Mouse (Mus musculus) hindbrain, embryonic 13.5 days (tissue): ENCODE measurements around the gene H2-Q6. TPM values are rescaled to one million over a fixed set of nuclear protein-coding genes. Genes with fewer than 3 reads are reported as not detected.
A peak's percentile ranks its signal among the peaks of the same experiment; 100 is the strongest.
"Not testable (repeated sequence)": the region's sequence is repeated elsewhere in the genome, so short reads cannot be mapped to it uniquely, and the experiment has no call there.

Experiments
- ATAC-seq: fragments of 200-750 bp; cut with Nextera tagmentation; 2 replicates; pipeline ENCODE4 v1.8.0; 2017; ENCODE audit warnings: moderate TSS enrichment; ENCODE audit not compliant: low FRiP score
- H3K27ac ChIP-seq: fragments of 300-500 bp; sonication (generic); 2 replicates; pipeline ENCODE4 v1.5.1; 2015; ENCODE audit warnings: inconsistent platforms, mild to moderate bottlenecking, moderate library complexity
- H3K27me3 ChIP-seq: fragments of 300-500 bp; sonication (generic); 2 replicates; pipeline ENCODE4 v1.6.1; 2015; ENCODE audit warnings: mild to moderate bottlenecking, inconsistent platforms
- H3K36me3 ChIP-seq: fragments of 300-500 bp; sonication (generic); 2 replicates; pipeline ENCODE4 v1.6.1; 2015; ENCODE audit warnings: mild to moderate bottlenecking, inconsistent platforms
- H3K4me1 ChIP-seq: fragments of 300-500 bp; sonication (generic); replicated peaks from 2 replicates; pipeline ENCODE4 v1.6.1; 2015; ENCODE audit warnings: inconsistent platforms
- H3K4me2 ChIP-seq: fragments of 300-500 bp; sonication (generic); 2 replicates; pipeline ENCODE4 v1.6.1; 2015; ENCODE audit warnings: inconsistent platforms, mild to moderate bottlenecking, moderate library complexity
- H3K4me3 ChIP-seq: fragments of 300-500 bp; sonication (generic); 2 replicates; pipeline ENCODE4 v1.5.1; 2015; ENCODE audit warnings: mild to moderate bottlenecking, inconsistent platforms
- H3K9ac ChIP-seq: fragments of 300-500 bp; sonication (generic); 2 replicates; pipeline ENCODE4 v1.6.1; 2015; ENCODE audit warnings: mild to moderate bottlenecking, inconsistent platforms
- H3K9me3 ChIP-seq: fragments of 300-500 bp; sonication (generic); 2 replicates; pipeline ENCODE4 v1.6.1; 2016; ENCODE audit warnings: inconsistent platforms
- WGBS: fragments of 180-500 bp; shearing (Covaris S2); methylation state at CpG from one replicate; pipeline ENCODE4 v1.1.7; 2015; 5-methylcytosine and 5-hydroxymethylcytosine counted together
- polyA plus RNA-seq: library from polyadenylated mRNA; unstranded; fragments of >200 nt; fragmentation: Nextera tagmentation; extraction: Ambion mirVana; gene quantifications from 2 replicates; pipeline ENCODE4 v1.2.1, GENCODE M21; 2015

H2-Q6 gene
- polyA plus RNA-seq, 1 experiment from 2014 or later = 0.34 TPM

GRCm38 (mm10) chr17:35420206-35420810, 4.3 kb upstream of the H2-Q6 start:
- not testable (repeated sequence) for H3K9ac ChIP-seq, H3K9me3 ChIP-seq, H3K36me3 ChIP-seq, H3K4me3 ChIP-seq, ATAC-seq, H3K4me1 ChIP-seq, H3K4me2 ChIP-seq, H3K27ac ChIP-seq
- WGBS = 15% methylated on average over 11 of the region's 11 CpGs
- H3K27me3 ChIP-seq = peaks cover 27% of the 10 kb centered on the region

- H3K27me3 ChIP-seq = peaks cover 37% of the 10 kb centered on the region
- not testable (repeated sequence) for ATAC-seq
Observed at GRCm38 (mm10) chr17:35421331-35421730, 3.3 kb upstream of the H2-Q6 start.

GRCm38 (mm10) chr17:35422360-35422759, 2.3 kb upstream of the H2-Q6 start:
- ATAC-seq, H3K9me3 ChIP-seq, H3K9ac ChIP-seq, H3K4me3 ChIP-seq, H3K27ac ChIP-seq, H3K4me2 ChIP-seq, H3K36me3 ChIP-seq: not testable (repeated sequence)
- Histone ChIP-seq H3K4me1 (peaks cover 12% of the 10 kb centered on the region), H3K27me3 (peaks cover 39% of the 10 kb centered on the region)
- WGBS = 88% methylated on average over 5 of the region's 5 CpGs

More at GRCm38 (mm10) chr17:35421331-35421730, 3.3 kb upstream of the H2-Q6 start:
- H3K9ac ChIP-seq, H3K9me3 ChIP-seq, H3K4me2 ChIP-seq, H3K27ac ChIP-seq, H3K36me3 ChIP-seq, H3K4me3 ChIP-seq: not testable (repeated sequence)
- H3K4me1 ChIP-seq = peaks cover 12% of the 10 kb centered on the region
- 90% methylated on average over 4 of the region's 4 CpGs for WGBS

GRCm38 (mm10) chr17:35423131-35423810, 1.4 kb upstream of the H2-Q6 start:
- not testable (repeated sequence) for H3K27ac ChIP-seq, H3K4me3 ChIP-seq, H3K9me3 ChIP-seq, ATAC-seq, H3K36me3 ChIP-seq, H3K4me2 ChIP-seq, H3K9ac ChIP-seq
- H3K27me3 ChIP-seq = peaks cover 40% of the 10 kb centered on the region
- 79% methylated on average over 3 of the region's 3 CpGs for WGBS
- H3K4me1 ChIP-seq = peaks cover 12% of the 10 kb centered on the region

- H3K27me3 ChIP-seq = peaks cover 45% of the 10 kb centered on the region
- H3K4me3 ChIP-seq, H3K9ac ChIP-seq, H3K9me3 ChIP-seq, H3K36me3 ChIP-seq, ATAC-seq, H3K27ac ChIP-seq, H3K4me2 ChIP-seq: not testable (repeated sequence)
- 85% methylated on average over 3 of the region's 3 CpGs for WGBS
- H3K4me1 ChIP-seq = peaks cover 12% of the 10 kb centered on the region
Observed at GRCm38 (mm10) chr17:35424106-35424505, 544 bp upstream of the H2-Q6 start.

GRCm38 (mm10) chr17:35425474-35425873, 824 bp downstream of the H2-Q6 start:
- peaks cover 45% of the 10 kb centered on the region for H3K27me3 ChIP-seq
- ATAC-seq = 0 out of 2 replicates have a peak, but pooled peaks have one; percentile 52
- H3K27ac ChIP-seq, H3K9ac ChIP-seq, H3K9me3 ChIP-seq, H3K36me3 ChIP-seq: not testable (repeated sequence)
- 10% methylated on average over 28 of the region's 28 CpGs for WGBS
- H3K4me2 ChIP-seq = peak overlapping the region; percentile 69
- H3K4me3 ChIP-seq = peak overlapping the region; percentile 39
- H3K4me1 ChIP-seq = peaks cover 12% of the 10 kb centered on the region

- not testable (repeated sequence) for H3K4me2 ChIP-seq, H3K36me3 ChIP-seq, H3K27ac ChIP-seq, ATAC-seq, H3K9ac ChIP-seq, H3K4me3 ChIP-seq, H3K9me3 ChIP-seq
- Histone ChIP-seq H3K4me1 (peaks cover 12% of the 10 kb centered on the region), H3K27me3 (peaks cover 35% of the 10 kb centered on the region)
- 93% methylated on average over 6 of the region's 6 CpGs for WGBS
Observed at GRCm38 (mm10) chr17:35428883-35429282, 4.2 kb downstream of the H2-Q6 start.

- not testable (repeated sequence) for H3K36me3 ChIP-seq, H3K4me1 ChIP-seq, H3K9me3 ChIP-seq, H3K4me2 ChIP-seq, ATAC-seq, H3K4me3 ChIP-seq, H3K9ac ChIP-seq, H3K27ac ChIP-seq
- peaks cover 22% of the 10 kb centered on the region for H3K27me3 ChIP-seq
- 89% methylated on average over 6 of the region's 6 CpGs for WGBS
Observed at GRCm38 (mm10) chr17:35430671-35431070, 6.0 kb downstream of the H2-Q6 start.

GRCm38 (mm10) chr17:35432167-35432566, 7.5 kb downstream of the H2-Q6 start:
- not testable (repeated sequence) for ATAC-seq, H3K4me1 ChIP-seq, H3K9me3 ChIP-seq, H3K4me2 ChIP-seq, H3K9ac ChIP-seq, H3K36me3 ChIP-seq, H3K27ac ChIP-seq, H3K4me3 ChIP-seq
- peaks cover 17% of the 10 kb centered on the region for H3K27me3 ChIP-seq
- 84% methylated on average over 3 of the region's 3 CpGs for WGBS

- H3K9me3 ChIP-seq, H3K9ac ChIP-seq, H3K4me2 ChIP-seq, H3K27ac ChIP-seq, ATAC-seq, H3K36me3 ChIP-seq, H3K4me1 ChIP-seq, H3K4me3 ChIP-seq: not testable (repeated sequence)
- WGBS = 9% methylated on average over 8 of the region's 8 CpGs
- H3K27me3 ChIP-seq = peaks cover 22% of the 10 kb centered on the region
Observed at GRCm38 (mm10) chr17:35434836-35435235, 10.2 kb downstream of the H2-Q6 start.

GRCm38 (mm10) chr17:35435577-35435976, 10.9 kb downstream of the H2-Q6 start:
- not testable (repeated sequence) for H3K4me3 ChIP-seq, H3K27ac ChIP-seq, ATAC-seq, H3K36me3 ChIP-seq, H3K4me2 ChIP-seq, H3K9ac ChIP-seq, H3K9me3 ChIP-seq, H3K4me1 ChIP-seq
- peaks cover 28% of the 10 kb centered on the region for H3K27me3 ChIP-seq
- WGBS = 82% methylated on average over 3 of the region's 3 CpGs

GRCm38 (mm10) chr17:35437386-35437936, 12.8 kb downstream of the H2-Q6 start:
- H3K4me1 ChIP-seq, H3K9ac ChIP-seq, H3K27ac ChIP-seq, H3K4me3 ChIP-seq, H3K4me2 ChIP-seq, H3K36me3 ChIP-seq, H3K9me3 ChIP-seq, ATAC-seq: not testable (repeated sequence)
- 67% methylated on average over 1 of the region's 1 CpGs for WGBS
- H3K27me3 ChIP-seq = peaks cover 25% of the 10 kb centered on the region

GRCm38 (mm10) chr17:35438395-35438794, 13.7 kb downstream of the H2-Q6 start:
- H3K9me3 ChIP-seq, H3K9ac ChIP-seq, H3K4me1 ChIP-seq, H3K36me3 ChIP-seq, H3K27ac ChIP-seq, H3K4me3 ChIP-seq, ATAC-seq, H3K4me2 ChIP-seq: not testable (repeated sequence)
- H3K27me3 ChIP-seq = peaks cover 25% of the 10 kb centered on the region
- 87% methylated on average over 3 of the region's 3 CpGs for WGBS
